10 mouse cellular contexts compared by ENCODE assay signal in genomic region chr17:11664610-11665345, GRCm38 (mm10).
DNase-seq lines count a peak whose midpoint lies in the region; ATAC-seq lines count a peak whose summit lies in the region.
"Had no signal": no experiment of that assay in that cellular context is flagged by ENCODE, and none has a peak within 500 bp of the region (broad histone marks: within the 10 kb centered on the region; RNA-seq: fewer than 3 reads in every experiment).

No protein-coding gene starts in this region.

- H3K4me3 ChIP-seq in heart, embryonic 11.5 days (ENCODE audit: low read depth, low read length) = no peak overlapping the region
- H3K4me3 ChIP-seq in hindbrain, embryonic 12.5 days = peak overlapping the region; percentile 14
- peak overlapping the region; percentile 6; the same call in 1 of the 2 replicates for H3K4me3 ChIP-seq in midbrain, embryonic 11.5 days (ENCODE audit: low read depth, low read length)

- H3K4me2 ChIP-seq in heart, embryonic 11.5 days = peak overlapping the region; percentile 52
- H3K4me2 ChIP-seq in hindbrain, embryonic 12.5 days (replicated peaks) = peak overlapping the region; percentile 40
- peak overlapping the region; percentile 34 for H3K4me2 ChIP-seq in midbrain, embryonic 11.5 days

- H3K36me3 ChIP-seq in heart, embryonic 11.5 days (ENCODE audit: control insufficient read depth, insufficient read depth, low read length) = no peaks in the 10 kb centered on the region
- no peaks in the 10 kb centered on the region for H3K36me3 ChIP-seq in hindbrain, embryonic 12.5 days
- H3K36me3 ChIP-seq in midbrain, embryonic 11.5 days (ENCODE audit: control insufficient read depth, insufficient read depth, low read length) = no peaks in the 10 kb centered on the region

- no peaks in the 10 kb centered on the region for H3K27me3 ChIP-seq in heart, embryonic 11.5 days (ENCODE audit: control insufficient read depth, insufficient read depth, low read length)
- H3K27me3 ChIP-seq in hindbrain, embryonic 12.5 days = no peaks in the 10 kb centered on the region
- H3K27me3 ChIP-seq in midbrain, embryonic 11.5 days (ENCODE audit: control insufficient read depth, insufficient read depth, low read length) = no peaks in the 10 kb centered on the region
- H3K27me3 ChIP-seq: CH12.LX had no signal

- no peaks in the 10 kb centered on the region for H3K9me3 ChIP-seq in heart, embryonic 11.5 days (replicated peaks; ENCODE audit: control insufficient read depth, low read length)
- H3K9me3 ChIP-seq in hindbrain, embryonic 12.5 days (replicated peaks) = no peaks in the 10 kb centered on the region
- H3K9me3 ChIP-seq in midbrain, embryonic 11.5 days (ENCODE audit: control insufficient read depth, low read length) = no peaks in the 10 kb centered on the region

- no peak overlapping the region for H3K27ac ChIP-seq in heart, embryonic 11.5 days (ENCODE audit: low read depth, low read length)
- H3K27ac ChIP-seq in hindbrain, embryonic 12.5 days = no peak overlapping the region; the same call in 1 of the 2 replicates
- H3K27ac ChIP-seq in midbrain, embryonic 11.5 days (ENCODE audit: low read depth, low read length) = no peak overlapping the region
- H3K27ac ChIP-seq: liver, embryonic 14.5 days had no signal

- WGBS in heart, embryonic 11.5 days (ENCODE audit: insufficient replicate concordance) = 36% methylated on average over 20 of the region's 20 CpGs
- WGBS in hindbrain, embryonic 12.5 days = 38% methylated on average over 20 of the region's 20 CpGs
- WGBS in midbrain, embryonic 11.5 days = 42% methylated on average over 20 of the region's 20 CpGs

- no peak for ATAC-seq in heart, embryonic 11.5 days (replicated peaks; ENCODE audit: insufficient number of reproducible peaks, low FRiP score, low TSS enrichment)
- peak; percentile 82 for ATAC-seq in hindbrain, embryonic 12.5 days (ENCODE audit: low FRiP score)
- 0 out of 2 replicates have a peak, but pooled peaks have one; percentile 33 for ATAC-seq in midbrain, embryonic 11.5 days (ENCODE audit: low FRiP score)

- no peaks in the 10 kb centered on the region for H3K4me1 ChIP-seq in heart, embryonic 11.5 days (ENCODE audit: control insufficient read depth, insufficient read depth, low read length)
- no peaks in the 10 kb centered on the region for H3K4me1 ChIP-seq in hindbrain, embryonic 12.5 days
- peaks cover 3% of the 10 kb centered on the region; the same call in 1 of the 2 replicates for H3K4me1 ChIP-seq in midbrain, embryonic 11.5 days (ENCODE audit: control insufficient read depth, insufficient read depth, low read length)

- no peak for DNase-seq in heart, adult 18-20 months
- peak; percentile 8 to 19 for DNase-seq in cerebellum, postnatal 14 days
- no peak for DNase-seq in midbrain, embryonic 11.5 days (ENCODE audit: low spot score, missing footprints)
- no peak for DNase-seq in adrenal gland, postnatal 10 days
- DNase-seq in gastrocnemius, adult 8-10 months (ENCODE audit: low spot score in 2 of 2) = no peak
- DNase-seq in thymus, postnatal 36 days = no peak

- no peak overlapping the region for H3K9ac ChIP-seq in heart, embryonic 11.5 days (ENCODE audit: low read depth, low read length)
- H3K9ac ChIP-seq in hindbrain, embryonic 12.5 days = no peak overlapping the region
- no peak overlapping the region for H3K9ac ChIP-seq in midbrain, embryonic 11.5 days (ENCODE audit: low read length)
- H3K9ac ChIP-seq: liver, embryonic 14.5 days had no signal

Comparison
In these comparisons a context has a peak if more than half of its experiments do, and no peak if none do; other contexts are left out.
1. DNase-seq: peak in cerebellum, postnatal 14 days (2 of 2); none in heart, adult 18-20 months (0 of 2), midbrain, embryonic 11.5 days (single experiment), adrenal gland, postnatal 10 days (single experiment), gastrocnemius, adult 8-10 months (0 of 2) and thymus, postnatal 36 days (0 of 2).
2. Peak in every context shown above with its lines, with median percentiles within 50 percentile points of each other: H3K4me2 ChIP-seq.